Mouse (Mus musculus): ENCODE measurements around the gene Pms2.

GRCm38 (mm10) chr5:143959551-143959950 is 49.8 kb downstream of the Pms2 start:
- no peak for TF ChIP-seq CTCF (conservative IDR thresholded peaks at IDR 0.05; ENCODE audit: low read length)
- no peak for TF ChIP-seq NANOG (IDR thresholded peaks at IDR 0.05; ENCODE audit: borderline replicate concordance, low read length)
